8 mouse cellular contexts compared by ENCODE assay signal in the genomic region with DNA sequence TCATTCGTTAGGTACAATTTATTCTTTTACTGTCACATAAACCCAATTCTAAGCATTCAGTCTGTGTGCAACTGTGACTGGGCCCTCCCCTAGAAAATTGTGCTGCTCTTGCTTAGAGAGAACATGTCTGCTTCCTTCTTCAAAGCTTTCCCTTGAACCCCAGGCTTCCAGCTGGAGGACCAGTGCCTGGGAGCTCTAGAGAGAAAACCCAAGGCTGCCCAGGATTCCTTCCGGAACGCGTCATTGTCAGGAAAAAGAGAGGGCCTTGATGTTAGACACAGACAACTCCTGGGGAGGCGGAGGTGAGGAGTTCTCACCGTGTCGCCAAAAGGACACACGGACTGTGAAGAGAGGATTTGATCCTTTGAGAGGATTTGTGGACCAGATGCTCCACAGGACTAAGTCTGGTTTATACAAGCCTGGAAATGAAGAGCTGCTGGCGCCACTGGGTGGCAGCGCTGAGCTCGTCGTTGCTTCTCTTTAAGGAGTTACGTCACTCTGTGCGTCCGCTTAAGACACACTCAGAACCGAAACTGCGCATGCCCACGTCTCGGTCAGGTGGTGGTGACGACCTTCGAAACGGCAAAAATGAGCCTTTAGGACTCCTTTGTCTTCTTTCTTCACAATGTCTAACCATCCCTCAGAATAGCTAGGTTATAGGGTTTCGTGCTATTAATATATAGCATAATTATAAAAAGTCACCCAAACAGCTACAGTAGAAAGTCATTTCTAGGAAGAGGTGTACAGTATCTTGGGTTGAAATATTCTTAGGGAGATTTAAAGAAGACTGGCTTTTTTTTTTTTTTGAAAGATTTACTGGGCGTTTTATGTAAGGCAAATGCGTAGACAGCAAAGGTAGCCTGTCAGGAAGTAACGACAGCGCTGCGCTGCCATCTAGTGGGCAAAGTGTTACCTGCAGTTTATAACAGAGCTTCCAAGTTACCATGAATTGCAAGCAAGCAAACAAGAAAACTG. TPM values are rescaled to one million over a fixed set of nuclear protein-coding genes. Genes with fewer than 3 reads are reported as not detected.
A peak's percentile ranks its signal among the peaks of the same experiment; 100 is the strongest.
DNase-seq lines count a peak whose midpoint lies in the region; ATAC-seq and TF ChIP-seq lines count a peak whose summit lies in the region.

No protein-coding gene starts in this region.

- peak overlapping the region; percentile 53 for H3K4me3 ChIP-seq in forebrain, embryonic 10.5 days
- peak overlapping the region; percentile 38 for H3K4me3 ChIP-seq in heart, embryonic 15.5 days
- peak overlapping the region; percentile 45 to 54 for H3K4me3 ChIP-seq in liver, embryonic 14.5 days (ENCODE audit: insufficient read depth in 1 of 2, low read depth in 2 of 2, low read length in 2 of 2)
- peak overlapping the region; percentile 27 for H3K4me3 ChIP-seq in neural tube, embryonic 11.5 days (ENCODE audit: low read depth, low read length)
- H3K4me3 ChIP-seq in stomach, postnatal 0 days (ENCODE audit: low read depth, low read length): peak overlapping the region; percentile 14; the same call in 1 of the 2 replicates

- H3K4me2 ChIP-seq in heart, embryonic 15.5 days: peak overlapping the region; percentile 59
- H3K4me2 ChIP-seq in liver, embryonic 14.5 days (ENCODE audit: low read depth): peak overlapping the region; percentile 78
- peak overlapping the region; percentile 38 for H3K4me2 ChIP-seq in neural tube, embryonic 11.5 days (ENCODE audit: low read depth)
- peak overlapping the region; percentile 42 for H3K4me2 ChIP-seq in stomach, postnatal 0 days (replicated peaks; ENCODE audit: low read depth)

- peak; percentile 85 to 89 for DNase-seq in CD8-positive naive resting alpha-beta T cell, adult 2 months (ENCODE audit: low read depth in 2 of 2, low spot score in 2 of 2)
- DNase-seq in c-Kit-positive CD71-negative TER-119-negative erythroid progenitor cells, embryonic 14.5 days (ENCODE audit: low read depth): peak; percentile 96
- peak; percentile 91 for DNase-seq in forebrain, embryonic 10.5 days (ENCODE audit: extremely low spot score, low spot score)
- peak; percentile 97 to 98 for DNase-seq in kidney, postnatal 25 days
- peak; percentile 88 to 91 (median 89) for DNase-seq in liver, embryonic 14.5 days (ENCODE audit: low read depth in 3 of 3, low spot score in 3 of 3)
- peak; percentile 96 for DNase-seq in neural tube, embryonic 11.5 days (ENCODE audit: low spot score)
- peak; percentile 95 for DNase-seq in stomach, postnatal 0 days (ENCODE audit: low spot score)

- H3K36me3 ChIP-seq in forebrain, embryonic 10.5 days (replicated peaks): no peaks in the 10 kb centered on the region
- no peaks in the 10 kb centered on the region for H3K36me3 ChIP-seq in heart, embryonic 15.5 days
- no peaks in the 10 kb centered on the region for H3K36me3 ChIP-seq in liver, embryonic 14.5 days (replicated peaks; ENCODE audit: control insufficient read depth, insufficient read depth, low read depth)
- H3K36me3 ChIP-seq in neural tube, embryonic 11.5 days (ENCODE audit: control insufficient read depth, insufficient read depth, low read length): no peaks in the 10 kb centered on the region
- no peaks in the 10 kb centered on the region for H3K36me3 ChIP-seq in stomach, postnatal 0 days (ENCODE audit: control insufficient read depth, insufficient read depth, low read length)

- H3K27ac ChIP-seq in forebrain, embryonic 10.5 days: peak overlapping the region; percentile 91
- peak overlapping the region; percentile 91 for H3K27ac ChIP-seq in heart, embryonic 15.5 days
- H3K27ac ChIP-seq in liver, embryonic 14.5 days: peak overlapping the region; percentile 81
- peak overlapping the region; percentile 73 for H3K27ac ChIP-seq in neural tube, embryonic 11.5 days (ENCODE audit: low read depth, low read length)
- peak overlapping the region; percentile 64 for H3K27ac ChIP-seq in stomach, postnatal 0 days (replicated peaks)

- no peak for TF ChIP-seq EP300 in liver, embryonic 14.5 days (IDR thresholded peaks at IDR 0.05; ENCODE audit: low read depth)
- peak; percentile 69 for TF ChIP-seq EP300 in stomach, postnatal 0 days (optimal IDR thresholded peaks at IDR 0.05)

- H3K4me1 ChIP-seq in forebrain, embryonic 10.5 days: peaks cover 23% of the 10 kb centered on the region
- peaks cover 10% of the 10 kb centered on the region for H3K4me1 ChIP-seq in heart, embryonic 15.5 days (replicated peaks)
- peaks cover 0 to 4% of the 10 kb centered on the region in 2 experiments; a peak in 2 of 4 replicates for H3K4me1 ChIP-seq in liver, embryonic 14.5 days (replicated peaks; ENCODE audit: control insufficient read depth in 2 of 2, insufficient read depth in 2 of 2, low read length in 1 of 2)
- H3K4me1 ChIP-seq in neural tube, embryonic 11.5 days (ENCODE audit: control insufficient read depth, insufficient read depth, low read length): peaks cover 5% of the 10 kb centered on the region; the same call in 1 of the 2 replicates
- no peaks in the 10 kb centered on the region; the same call in 1 of the 2 replicates for H3K4me1 ChIP-seq in stomach, postnatal 0 days (replicated peaks; ENCODE audit: control insufficient read depth, insufficient read depth)

- peak overlapping the region; percentile 38; the same call in 1 of the 2 replicates for H3K9ac ChIP-seq in heart, embryonic 15.5 days
- H3K9ac ChIP-seq in liver, embryonic 14.5 days (replicated peaks): peak overlapping the region; percentile 49
- H3K9ac ChIP-seq in neural tube, embryonic 11.5 days (ENCODE audit: low read length): peak overlapping the region; percentile 45
- no peak overlapping the region for H3K9ac ChIP-seq in stomach, postnatal 0 days (ENCODE audit: low read length)

- no peaks in the 10 kb centered on the region for H3K9me3 ChIP-seq in forebrain, embryonic 10.5 days
- H3K9me3 ChIP-seq in heart, embryonic 15.5 days (replicated peaks): no peaks in the 10 kb centered on the region
- no peaks in the 10 kb centered on the region for H3K9me3 ChIP-seq in liver, embryonic 14.5 days (ENCODE audit: control insufficient read depth, low read length)
- H3K9me3 ChIP-seq in neural tube, embryonic 11.5 days (ENCODE audit: control insufficient read depth, low read length): no peaks in the 10 kb centered on the region
- H3K9me3 ChIP-seq in stomach, postnatal 0 days (ENCODE audit: control insufficient read depth, low read length): no peaks in the 10 kb centered on the region

- H3K27me3 ChIP-seq in forebrain, embryonic 10.5 days (ENCODE audit: poor library complexity, severe bottlenecking): no peaks in the 10 kb centered on the region
- no peaks in the 10 kb centered on the region for H3K27me3 ChIP-seq in heart, embryonic 15.5 days
- H3K27me3 ChIP-seq in liver, embryonic 14.5 days (ENCODE audit: control insufficient read depth, insufficient read depth, low read length): no peaks in the 10 kb centered on the region
- H3K27me3 ChIP-seq in neural tube, embryonic 11.5 days (ENCODE audit: control insufficient read depth, insufficient read depth, low read length): no peaks in the 10 kb centered on the region
- no peaks in the 10 kb centered on the region for H3K27me3 ChIP-seq in stomach, postnatal 0 days (ENCODE audit: control insufficient read depth, insufficient read depth, low read length)

- TF ChIP-seq CTCF in liver, embryonic 14.5 days (IDR thresholded peaks at IDR 0.05; ENCODE audit: low read depth): peak; percentile 90
- peak; percentile 90 for TF ChIP-seq CTCF in stomach, postnatal 0 days (IDR thresholded peaks at IDR 0.05; ENCODE audit: low read depth)

- WGBS in forebrain, embryonic 10.5 days: 8% methylated on average over 28 of the region's 28 CpGs
- WGBS in heart, embryonic 15.5 days: 5% methylated on average over 28 of the region's 28 CpGs
- 5% methylated on average over 28 of the region's 28 CpGs for WGBS in liver, embryonic 14.5 days (ENCODE audit: insufficient replicate concordance)
- 8% methylated on average over 28 of the region's 28 CpGs for WGBS in neural tube, embryonic 11.5 days
- WGBS in stomach, postnatal 0 days: 6% methylated on average over 28 of the region's 28 CpGs

- peak; percentile 91 for ATAC-seq in heart, embryonic 15.5 days (replicated peaks; ENCODE audit: insufficient number of reproducible peaks, insufficient read depth, low FRiP score, low read depth)
- peak; percentile 95 for ATAC-seq in liver, embryonic 14.5 days (ENCODE audit: insufficient read depth)
- ATAC-seq in neural tube, embryonic 11.5 days (ENCODE audit: insufficient read depth, low FRiP score, low TSS enrichment): peak; percentile 86
- peak; percentile 96 for ATAC-seq in stomach, postnatal 0 days (ENCODE audit: low FRiP score, low TSS enrichment)

RNA-seq across cellular contexts. Expression of gene Ubash3b, which starts 45.9 kb away (rescaled TPM):
- polyA plus RNA-seq in forebrain, embryonic 10.5 days (2016; fragmentation: Nextera tagmentation; extraction: Ambion mirVana): 3.8 and 4.1 TPM in 2 replicates
- 6.5 and 6.8 TPM in 2 replicates for polyA plus RNA-seq in heart, embryonic 15.5 days (2015; fragmentation: Nextera tagmentation; extraction: Ambion mirVana)
- 3.4 and 3.5 TPM in 2 replicates for polyA plus RNA-seq in liver, embryonic 14.5 days (2012; rRNA removed)
- 5.9 and 7.2 TPM in 2 replicates for polyA plus RNA-seq in liver, embryonic 14.5 days (2014; fragmentation: Nextera tagmentation; extraction: Ambion mirVana)
- 13.2 and 14.4 TPM in 2 replicates for polyA plus RNA-seq in neural tube, embryonic 11.5 days (2014; fragmentation: Nextera tagmentation; extraction: Ambion mirVana)
- polyA plus RNA-seq in stomach, postnatal 0 days (2015; fragmentation: Nextera tagmentation; extraction: Ambion mirVana): 1.4 and 1.7 TPM in 2 replicates

Comparison
In these comparisons a context has a peak if more than half of its experiments do, and no peak if none do; other contexts are left out.
1. Peak in every context shown above with its lines: DNase-seq, ATAC-seq, H3K4me3 ChIP-seq and H3K27ac ChIP-seq.